Comparison of ENCODE assay signal across 15 mouse cellular contexts in the genomic region with DNA sequence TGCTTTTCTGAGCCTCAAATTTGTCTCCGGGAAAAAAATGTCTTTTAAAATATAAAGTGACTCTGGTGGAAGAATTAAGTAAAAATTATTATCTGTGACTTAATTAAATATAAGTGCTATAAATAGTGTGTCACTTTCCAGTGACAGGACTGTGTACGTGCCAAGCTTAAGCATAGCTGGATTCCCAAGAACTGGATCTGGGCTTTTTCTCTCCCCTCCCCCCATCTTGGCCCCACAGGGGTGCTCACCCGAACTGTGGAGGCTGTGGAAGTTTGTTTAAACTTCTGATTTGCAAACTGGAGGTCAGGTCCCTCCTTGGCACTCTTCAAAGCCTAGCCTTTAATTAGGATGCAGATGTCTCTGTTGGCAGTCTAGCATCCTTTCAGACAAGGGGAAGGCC.
"Had no signal": no experiment of that assay in that cellular context is flagged by ENCODE, and none has a peak within 500 bp of the region (broad histone marks: within the 10 kb centered on the region; RNA-seq: fewer than 3 reads in every experiment).

No protein-coding gene starts in this region.

- H3K36me3 ChIP-seq: hindbrain, embryonic 13.5 days; limb, embryonic 12.5 days; midbrain, embryonic 12.5 days; neural tube, embryonic 13.5 days had no signal

- H3K4me2 ChIP-seq: liver, embryonic 11.5 days had no signal

- DNase-seq: kidney, adult 11 months; kidney, adult 9 months; kidney, postnatal 36 days; layer of hippocampus, adult 9-11 months; layer of hippocampus, postnatal 36 days; lung, postnatal 36 days; retina, postnatal 1 day; thymus, postnatal 25 days had no signal

- H3K9me3 ChIP-seq: hindbrain, embryonic 13.5 days; limb, embryonic 12.5 days; midbrain, embryonic 12.5 days; neural tube, embryonic 13.5 days had no signal

- H3K27me3 ChIP-seq: limb, embryonic 12.5 days had no signal

- H3K4me3 ChIP-seq: hindbrain, embryonic 13.5 days; limb, embryonic 12.5 days; midbrain, embryonic 12.5 days; neural tube, embryonic 13.5 days had no signal

- H3K9ac ChIP-seq: hindbrain, embryonic 13.5 days; limb, embryonic 12.5 days; midbrain, embryonic 12.5 days; neural tube, embryonic 13.5 days had no signal

- ATAC-seq: hindbrain, postnatal 0 days had no signal

- H3K27ac ChIP-seq: hindbrain, embryonic 13.5 days; hindbrain, postnatal 0 days; limb, embryonic 12.5 days; midbrain, embryonic 12.5 days; neural tube, embryonic 13.5 days; stomach, postnatal 0 days had no signal
